Mouse (Mus musculus) megakaryocyte, embryonic 14.5 days (primary cell): ENCODE measurements at regions not wholly inside any gene's neighbourhood (a gene's known extent, or its start where the extent isn't known, plus 50 kb on each side); places are given as distances from the start of the nearest gene placed in this dataset.

Source experiments
- FLI1 ChIP-seq: IDR thresholded peaks from 2 replicates; pipeline ENCODE4 v1.6.1; 2012; ENCODE audit warnings: low read length, inconsistent platforms, mixed read lengths
- GATA1 ChIP-seq: IDR thresholded peaks from 3 replicates; pipeline ENCODE4 v1.6.1; 2012; ENCODE audit warnings: mixed read lengths, low read length, inconsistent platforms, borderline replicate concordance

- TF ChIP-seq GATA1 (no peak), FLI1 (no peak)
Observed at GRCm38 (mm10) chr13:82971722-82972121, 532.1 kb upstream of the Mef2c start.
